Mouse (Mus musculus) G1E (cell line): ENCODE data around the gene Herpud1.

ENCODE experiments used
- CTCF ChIP-seq: IDR thresholded peaks from 2 replicates; pipeline ENCODE4 v1.5.1; 2012; ENCODE audit warnings: low read depth, low read length, inconsistent platforms, mixed read lengths
- GATA1 ChIP-seq: IDR thresholded peaks from 2 replicates; pipeline ENCODE4 v1.6.1; 2012; ENCODE audit warnings: borderline replicate concordance, low read length, inconsistent platforms, mixed read lengths
- GATA2 ChIP-seq: IDR thresholded peaks from 2 replicates; pipeline ENCODE4 v1.6.1; 2012; ENCODE audit warnings: low read depth, low read length, inconsistent platforms, borderline replicate concordance
- POLR2AphosphoS5 ChIP-seq: IDR thresholded peaks from 2 replicates; pipeline ENCODE4 v1.6.1; 2012; ENCODE audit warnings: low read depth, low read length, inconsistent platforms; ENCODE audit not compliant: insufficient replicate concordance
- TAL1 ChIP-seq: conservative IDR thresholded peaks from 2 replicates; pipeline ENCODE4 v1.6.1; 2012; ENCODE audit warnings: low read depth, low read length, inconsistent platforms, mixed read lengths

DNA sequence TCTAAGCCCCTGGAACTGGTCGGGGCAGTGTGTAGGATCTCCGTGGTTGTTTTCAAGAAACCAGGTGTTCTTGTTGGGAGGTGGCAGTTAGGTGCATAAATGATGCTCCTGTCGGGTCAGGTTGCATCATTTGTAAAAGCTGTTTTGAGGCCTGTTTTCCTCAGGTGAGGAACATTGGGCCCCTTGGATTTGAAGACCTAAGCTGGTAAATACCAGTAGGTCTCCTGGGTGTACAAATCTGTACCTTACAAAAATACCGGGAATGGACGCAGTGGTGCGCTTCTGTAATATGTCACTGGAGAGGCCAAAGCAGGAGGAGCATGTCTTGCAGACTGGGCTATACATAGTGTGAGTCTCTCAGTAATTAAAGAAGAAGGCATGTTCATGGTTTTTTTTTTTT is 1.5 kb downstream of the Herpud1 start:
- TF ChIP-seq CTCF (no peak), GATA2 (no peak), TAL1 (no peak), GATA1 (no peak), POLR2AphosphoS5 (no peak)
